Mouse (Mus musculus): ENCODE results near the gene Arid1b.

Arid1b gene

DNA sequence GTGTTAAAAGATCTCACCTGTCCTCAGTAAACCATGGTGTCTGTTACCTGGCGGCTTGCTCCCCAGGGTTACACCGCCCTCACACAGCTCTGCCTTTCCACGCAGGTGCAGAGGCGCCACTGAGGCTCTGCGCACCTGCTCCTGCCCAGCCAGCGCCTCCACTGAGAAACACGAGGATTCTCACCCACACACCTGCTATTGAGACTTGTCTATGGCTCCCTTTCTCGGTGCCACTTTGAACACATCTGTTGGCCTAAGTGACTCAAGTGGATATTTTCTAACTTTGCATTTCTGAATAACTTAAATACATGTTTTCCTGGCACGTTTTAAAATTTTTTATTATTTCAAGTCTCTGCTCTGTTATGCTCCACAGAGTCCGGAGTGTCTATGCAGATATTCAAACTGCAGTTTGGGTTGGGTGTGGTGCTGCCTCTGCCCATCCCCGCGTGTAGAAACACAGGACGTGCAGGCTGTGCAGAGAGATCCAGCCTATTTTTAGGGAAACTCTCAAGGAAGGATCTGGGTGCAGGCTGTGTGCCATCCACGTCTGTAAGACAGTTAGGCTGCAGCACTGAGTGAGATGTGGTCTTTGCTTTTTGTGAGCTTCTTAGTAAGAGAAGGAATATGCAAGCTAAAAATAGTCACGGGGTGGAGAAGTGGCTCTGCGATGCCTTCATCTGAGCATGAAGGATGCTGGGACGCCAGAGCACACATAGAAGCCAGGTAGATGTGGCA is 283.2 kb downstream of the Arid1b start:
- no peak for DNase-seq (ENCODE audit: low spot score)

DNA sequence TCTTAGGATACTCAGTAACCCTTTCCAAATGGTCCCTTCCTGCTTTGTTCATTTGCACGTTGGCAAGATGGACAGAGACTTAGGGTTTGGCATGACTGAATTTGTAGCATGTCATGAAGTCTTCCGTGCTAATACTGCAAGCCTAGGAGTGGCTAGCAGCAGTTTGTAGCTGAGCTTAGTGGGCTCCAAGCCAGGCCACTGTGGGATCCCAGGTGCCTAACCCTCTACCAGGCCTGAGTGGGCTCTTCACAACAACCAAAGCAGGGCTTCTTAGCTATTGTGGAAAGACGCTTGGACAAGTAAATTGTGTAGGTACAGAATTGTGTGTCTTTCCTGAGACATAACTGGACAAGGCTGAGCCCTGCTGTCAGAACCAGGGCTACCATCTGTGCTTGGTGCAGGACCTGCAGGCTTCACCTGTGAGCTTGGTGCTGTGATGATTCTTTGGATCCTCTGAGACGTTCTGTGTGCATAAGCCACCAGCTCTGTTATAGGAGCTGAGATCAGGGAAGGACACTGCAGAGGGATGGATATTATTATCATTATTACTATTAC is 286.4 kb downstream of the Arid1b start:
- no peak for DNase-seq (ENCODE audit: low spot score)

- no peak for DNase-seq (ENCODE audit: low spot score)
Measured at GRCm38 (mm10) chr17:5284783-5285182, 290.7 kb downstream of the Arid1b start.

GRCm38 (mm10) chr17:5285877-5286440 is 291.8 kb downstream of the Arid1b start:
- DNase-seq (ENCODE audit: low spot score): no peak

- no peak for DNase-seq (ENCODE audit: low spot score)
Measured at GRCm38 (mm10) chr17:5286571-5287209, 292.6 kb downstream of the Arid1b start.

- DNase-seq (ENCODE audit: low spot score): no peak
Measured at GRCm38 (mm10) chr17:5287210-5287591, 293.1 kb downstream of the Arid1b start.

- DNase-seq (ENCODE audit: low spot score): no peak
Measured at GRCm38 (mm10) chr17:5287641-5288040, 293.5 kb downstream of the Arid1b start.

- no peak for DNase-seq (ENCODE audit: low spot score)
Measured at GRCm38 (mm10) chr17:5293653-5294584, 299.8 kb downstream of the Arid1b start.

- no peak for DNase-seq (ENCODE audit: low spot score)
Measured at GRCm38 (mm10) chr17:5295086-5295947, 301.2 kb downstream of the Arid1b start.

DNA sequence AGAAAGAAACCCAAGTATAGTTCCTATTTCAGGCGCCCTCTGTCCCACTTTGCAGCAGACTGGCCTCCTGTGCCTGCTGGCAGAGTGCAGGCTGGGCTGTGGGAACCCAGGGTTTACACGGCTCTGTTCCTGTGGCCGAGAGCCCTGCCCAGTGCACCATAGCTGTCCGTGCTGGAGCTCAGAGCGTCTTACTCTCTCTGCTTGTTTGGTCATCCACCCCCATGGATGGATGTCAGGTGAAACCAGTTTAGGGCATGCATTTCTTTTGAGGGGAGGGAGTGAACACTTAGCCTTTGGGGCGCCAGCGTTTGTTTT is 301.8 kb downstream of the Arid1b start:
- no peak for DNase-seq (ENCODE audit: low spot score)

GRCm38 (mm10) chr17:5297491-5297890 is 303.4 kb downstream of the Arid1b start:
- no peak for DNase-seq (ENCODE audit: low spot score)

DNA sequence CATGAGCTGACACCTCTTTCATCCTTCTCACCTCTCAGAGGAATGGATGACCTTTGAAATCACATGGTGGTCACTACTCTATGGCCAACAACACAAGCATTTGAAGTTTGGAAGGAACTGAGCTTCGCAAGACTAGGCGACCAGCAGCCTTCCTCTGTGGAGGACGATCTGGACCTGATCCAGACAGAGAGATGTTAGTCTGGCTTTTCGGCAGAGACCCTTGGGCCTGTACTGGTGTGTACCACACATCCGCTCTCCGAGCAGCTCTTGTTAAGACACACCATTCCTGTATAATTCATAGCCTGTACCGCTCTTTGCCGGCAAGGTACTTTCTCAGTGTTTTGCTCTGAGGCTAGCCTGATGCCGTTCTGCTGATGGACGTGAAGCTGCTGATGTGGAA is 303.9 kb downstream of the Arid1b start:
- no peak for DNase-seq (ENCODE audit: low spot score)

- no peak for DNase-seq (ENCODE audit: low spot score)
Measured at GRCm38 (mm10) chr17:5298891-5299559, 304.9 kb downstream of the Arid1b start.

DNA sequence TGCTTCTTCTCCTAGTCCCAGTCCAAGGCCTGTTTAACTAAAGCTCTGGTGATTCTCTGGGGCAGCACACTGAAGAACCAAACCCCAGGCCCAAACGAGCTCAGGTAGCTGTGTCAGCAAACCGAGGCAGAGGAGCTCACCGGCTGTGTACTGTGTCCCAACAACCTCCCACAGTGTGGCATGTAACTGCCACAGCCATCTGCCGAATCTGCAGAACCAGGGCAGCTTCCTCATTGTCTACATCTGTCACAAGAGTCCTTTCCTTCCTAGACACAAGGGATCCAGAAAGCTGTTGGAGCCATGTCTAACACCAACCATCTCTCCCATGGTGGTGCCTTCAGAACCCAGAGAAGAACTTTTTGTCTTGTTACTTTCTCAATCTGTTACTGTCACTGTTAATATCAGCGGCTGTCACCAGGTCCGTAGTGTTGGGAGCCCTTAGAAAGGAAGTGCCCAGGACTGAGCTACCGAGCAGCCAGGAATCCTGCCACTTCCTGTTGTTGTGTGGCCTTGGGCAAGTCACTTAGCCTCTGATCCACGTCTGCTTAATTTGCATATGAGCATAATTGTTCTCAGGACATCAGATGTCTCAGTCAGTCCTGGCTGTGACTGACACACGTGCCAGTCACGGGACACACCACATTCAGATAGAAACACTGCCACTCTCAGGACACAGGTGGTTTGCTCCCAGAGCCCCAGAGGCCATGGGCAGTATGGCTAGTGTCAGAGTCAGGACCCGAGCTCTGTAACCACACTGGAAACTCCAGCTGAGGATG is 309.0 kb downstream of the Arid1b start:
- no peak for DNase-seq (ENCODE audit: low spot score)

DNA sequence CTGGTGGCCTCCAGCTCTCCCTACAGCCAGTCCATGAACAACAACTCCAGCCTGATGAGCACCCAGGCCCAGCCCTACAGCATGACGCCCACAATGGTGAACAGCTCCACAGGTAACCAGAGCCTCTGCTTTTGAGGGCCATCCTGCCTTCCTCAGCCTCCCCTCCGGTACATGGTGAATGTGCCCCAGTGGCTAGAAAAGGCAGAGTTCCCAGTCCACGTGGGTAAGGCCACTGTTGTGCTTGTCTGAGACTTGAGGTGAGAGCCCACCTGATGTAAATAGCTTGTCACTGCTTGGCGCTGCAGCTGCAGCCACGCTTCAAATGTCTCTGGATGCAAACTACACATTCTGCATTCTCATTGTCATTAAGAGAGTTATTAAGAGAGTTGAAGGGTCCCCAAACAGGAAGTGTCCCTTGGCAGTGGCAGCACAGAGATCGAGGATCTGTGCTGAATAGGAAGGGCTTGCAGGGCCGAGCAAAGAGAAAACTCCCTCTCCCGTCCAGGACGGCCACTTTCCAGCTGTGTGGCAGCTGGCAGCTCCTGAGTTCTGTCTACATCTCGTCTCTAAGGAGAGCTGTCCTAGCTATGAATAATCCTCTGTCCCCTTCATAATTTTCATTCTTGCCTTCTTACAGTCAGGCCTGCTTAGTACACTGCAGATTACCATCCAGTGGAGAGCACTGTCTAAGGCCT is 311.8 kb downstream of the Arid1b start:
- no peak for DNase-seq (ENCODE audit: low spot score)

GRCm38 (mm10) chr17:5309930-5310329 is 315.8 kb downstream of the Arid1b start:
- DNase-seq (ENCODE audit: low spot score): no peak

DNA sequence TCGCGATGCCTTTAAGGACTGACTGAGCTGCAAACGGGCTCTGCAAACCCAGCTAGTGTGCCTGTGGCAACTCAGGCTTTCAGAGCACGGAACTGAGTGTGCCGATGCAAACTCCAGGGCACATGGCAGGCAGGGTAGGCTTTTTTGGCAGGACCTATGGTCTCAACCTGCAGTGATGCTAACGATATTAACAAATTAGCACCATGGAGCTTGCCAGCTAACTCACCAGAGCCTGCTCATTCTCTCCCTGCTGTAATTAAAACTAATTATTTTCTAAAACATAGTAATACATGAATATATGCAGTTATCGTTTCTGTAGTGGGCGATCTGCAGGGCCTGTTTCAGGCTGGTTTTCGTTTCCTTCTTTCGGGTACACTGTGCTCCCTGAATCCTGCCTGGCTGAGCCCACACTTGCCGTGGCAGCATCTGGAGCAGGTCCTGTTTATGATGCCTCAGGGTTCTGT is 316.3 kb downstream of the Arid1b start:
- DNase-seq (ENCODE audit: low spot score): no peak

DNA sequence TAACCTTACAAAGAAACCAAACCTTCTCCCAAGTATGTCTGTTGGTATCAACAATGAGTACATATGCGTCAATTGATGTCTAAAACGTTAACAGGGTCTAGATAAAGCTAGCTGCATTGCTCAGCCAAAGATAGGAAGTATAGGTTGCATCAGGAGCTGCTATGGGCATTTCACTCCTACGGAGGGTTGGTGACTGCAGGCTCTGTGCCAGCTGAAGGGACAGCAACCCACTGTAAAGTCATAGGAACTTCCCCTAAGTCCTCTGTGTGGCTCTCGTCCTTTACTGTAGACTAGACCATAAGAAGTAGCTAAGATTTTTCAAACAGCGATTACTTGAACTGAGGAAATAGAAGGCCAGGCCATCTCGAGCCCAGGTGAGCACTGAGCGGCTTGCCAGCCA is 316.9 kb downstream of the Arid1b start:
- no peak for DNase-seq (ENCODE audit: low spot score)

GRCm38 (mm10) chr17:5312307-5312706 is 318.2 kb downstream of the Arid1b start:
- DNase-seq (ENCODE audit: low spot score): no peak
